Mouse (Mus musculus) kidney, postnatal 0 days (tissue): Measurements from ENCODE around the gene Col19a1. TPM values are rescaled to one million over a fixed set of nuclear protein-coding genes. Genes with fewer than 3 reads are reported as not detected.
"Not testable (repeated sequence)": the region's sequence is repeated elsewhere in the genome, so short reads cannot be mapped to it uniquely, and the experiment has no call there.

Experiments
- ATAC-seq: fragments of 200-750 bp; cut with Nextera tagmentation; replicated peaks from 2 replicates; pipeline ENCODE4 v1.8.0; 2017; ENCODE audit warnings: low read depth, moderate number of reproducible peaks, moderate TSS enrichment, moderate library complexity; ENCODE audit not compliant: low FRiP score
- DNase-seq: peaks from one replicate; pipeline ENCODE4 v3.0.0-alpha.2; 2016; ENCODE audit warnings: low spot score
- H3K27ac ChIP-seq: fragments of 300-500 bp; sonication (generic); 2 replicates; pipeline ENCODE4 v1.5.1; 2014; ENCODE audit warnings: mild to moderate bottlenecking
- H3K27me3 ChIP-seq: fragments of 300-500 bp; sonication (generic); 2 replicates; pipeline ENCODE4 v1.6.1; 2014; ENCODE audit warnings: low read length, mixed read lengths; ENCODE audit not compliant: insufficient read depth
- H3K36me3 ChIP-seq: fragments of 300-500 bp; sonication (generic); 2 replicates; pipeline ENCODE4 v1.6.1; 2014; ENCODE audit warnings: low read length, mixed read lengths; ENCODE audit not compliant: insufficient read depth
- H3K4me1 ChIP-seq: fragments of 300-500 bp; sonication (generic); replicated peaks from 2 replicates; pipeline ENCODE4 v1.6.1; 2014; ENCODE audit warnings: antibody characterized with exemption, low read length, mixed read lengths; ENCODE audit not compliant: insufficient read depth
- H3K4me2 ChIP-seq: fragments of 300-500 bp; sonication (generic); 2 replicates; pipeline ENCODE4 v1.6.1; 2014; ENCODE audit warnings: mild to moderate bottlenecking, low read length, moderate library complexity, mixed read lengths
- H3K4me3 ChIP-seq: fragments of 300-500 bp; sonication (generic); replicated peaks from 2 replicates; pipeline ENCODE4 v1.5.1; 2014; ENCODE audit warnings: low read depth, low read length
- H3K9ac ChIP-seq: fragments of 300-500 bp; sonication (generic); 2 replicates; pipeline ENCODE4 v1.6.1; 2014; ENCODE audit warnings: low read depth, low read length
- H3K9me3 ChIP-seq: fragments of 300-500 bp; sonication (generic); replicated peaks from 2 replicates; pipeline ENCODE4 v1.6.1; 2016; ENCODE audit warnings: low read length, inconsistent platforms, mixed read lengths
- CTCF ChIP-seq: IDR thresholded peaks from 2 replicates; pipeline ENCODE4 v1.5.1; 2016; ENCODE audit warnings: antibody characterized with exemption, low read depth, mild to moderate bottlenecking, moderate library complexity
- WGBS: fragments of 180-500 bp; shearing (Covaris S2); extraction: QIAGEN DNeasy Blood & Tissue Kit; methylation state at CpG from one replicate; pipeline ENCODE4 v1.1.7; 2014; 5-methylcytosine and 5-hydroxymethylcytosine counted together
- polyA plus RNA-seq: library from polyadenylated mRNA; unstranded; fragments of >200 nt; fragmentation: Nextera tagmentation; extraction: Ambion mirVana; gene quantifications from 2 replicates; pipeline ENCODE4 v1.2.1, GENCODE M21; 2015

The Col19a1 gene
- polyA plus RNA-seq, result 0.06 and 0.16 TPM in 2 replicates

DNA sequence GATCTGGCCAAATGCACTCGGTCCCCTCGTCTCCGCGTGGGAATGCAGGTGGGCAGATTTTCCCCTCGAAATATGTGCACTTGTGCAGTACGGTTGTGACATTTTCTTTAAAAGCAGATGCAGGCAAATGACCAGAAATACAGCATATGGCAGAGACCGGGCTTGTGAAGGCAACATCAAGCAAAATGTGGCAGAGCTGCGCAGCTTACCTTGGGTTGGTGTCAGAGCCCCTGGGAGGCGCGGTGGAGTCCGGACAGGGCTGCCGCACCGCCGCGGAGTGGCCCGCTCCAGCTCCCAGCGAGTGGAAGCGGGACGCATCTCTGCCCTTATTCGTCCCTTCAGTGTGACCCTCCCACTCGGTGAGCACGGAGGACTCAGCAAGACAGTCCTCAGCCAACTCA lies at the start of gene Col19a1:
Gene Col19a1, minus strand, starts transcription at position 332 of the 401 bp plus-strand sequence.
- ATAC-seq, result 0 out of 2 replicates have a peak, but pooled peaks have one; percentile 52

DNA sequence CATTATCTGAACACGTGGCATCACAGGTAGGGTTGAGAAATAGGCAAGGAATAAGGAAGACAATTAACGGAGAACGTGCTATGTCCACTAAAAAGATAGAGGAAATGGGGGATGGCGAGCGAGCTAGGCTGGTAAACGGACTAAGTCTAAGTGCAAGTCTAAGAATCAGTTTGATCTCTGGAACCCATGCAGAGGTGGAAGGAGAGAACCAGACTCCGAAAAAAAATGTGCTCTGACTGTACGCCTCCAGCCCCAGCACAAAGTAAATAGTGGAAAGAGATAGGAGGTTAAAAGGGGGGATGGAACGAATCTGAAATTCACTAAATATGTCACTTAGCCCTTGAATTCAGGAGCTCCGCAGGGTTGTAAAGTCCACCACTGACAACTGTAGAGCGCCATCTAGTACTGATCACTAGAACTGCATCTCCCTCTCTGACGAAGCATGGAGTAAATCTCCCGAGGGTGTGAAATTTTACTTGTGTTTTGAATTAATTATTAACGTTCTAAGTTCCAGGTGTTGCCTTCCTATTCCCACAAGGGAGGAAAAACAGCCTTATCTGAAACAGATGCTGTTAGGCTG lies 46.4 kb upstream of the Col19a1 start:
- Histone ChIP-seq H3K4me3 (no peak overlapping the region), H3K9ac (no peak overlapping the region), H3K4me1 (no peaks in the 10 kb centered on the region), H3K9me3 (no peaks in the 10 kb centered on the region), H3K36me3 (no peaks in the 10 kb centered on the region), H3K27me3 (no peaks in the 10 kb centered on the region), H3K4me2 (no peak overlapping the region), H3K27ac (no peak overlapping the region)
- WGBS, result 36% methylated on average over 14 of the region's 14 CpGs
- peak; percentile 71 for TF ChIP-seq CTCF
- ATAC-seq (0 out of 2 replicates have a peak, but pooled peaks have one; percentile 36), DNase-seq (peak; percentile 74)

More for the DNA sequence above, at the start of gene Col19a1:
- Histone ChIP-seq H3K9me3 (no peaks in the 10 kb centered on the region), H3K4me1 (peaks cover 6% of the 10 kb centered on the region; the same call in 1 of the 2 replicates), H3K27ac (no peak within 1 kb of the TSS), H3K27me3 (peaks cover 28% of the 10 kb centered on the region), H3K4me2 (peak within 1 kb of the TSS; percentile 88), H3K36me3 (no peaks in the 10 kb centered on the region), H3K4me3 (peak within 1 kb of the TSS; percentile 42), H3K9ac (peak within 1 kb of the TSS; percentile 23; the same call in 1 of the 2 replicates)
- TF ChIP-seq CTCF, result no peak
- DNase-seq, result no peak
- 2% methylated on average over 22 of the region's 22 CpGs for WGBS

DNA sequence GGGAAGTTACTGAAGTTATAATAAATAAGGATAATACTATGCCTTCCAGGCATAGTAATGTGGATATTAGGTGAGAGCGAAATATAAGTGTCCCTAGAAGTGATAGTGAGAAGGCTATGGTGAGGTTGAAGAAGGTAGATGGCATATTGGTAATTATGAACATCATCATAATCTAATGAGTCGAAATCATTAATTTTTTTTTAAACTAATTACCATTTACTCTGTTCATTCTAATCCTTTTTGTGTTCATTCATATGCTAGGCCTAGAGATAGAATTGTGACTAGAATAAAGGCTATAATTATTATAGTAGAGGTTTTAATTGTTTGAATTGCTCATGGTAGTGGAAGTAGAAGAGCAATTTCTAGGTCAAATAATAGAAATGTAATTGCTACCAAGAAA lies 25.3 kb upstream of the Col19a1 start:
- not testable (repeated sequence) for H3K4me3 ChIP-seq, H3K27me3 ChIP-seq, H3K27ac ChIP-seq, H3K4me1 ChIP-seq, DNase-seq, H3K4me2 ChIP-seq, H3K9me3 ChIP-seq, H3K9ac ChIP-seq, ATAC-seq, H3K36me3 ChIP-seq
- 3% methylated on average over 1 of the region's 2 CpGs for WGBS

GRCm38 (mm10) chr1:24595096-24595495 lies 7.8 kb upstream of the Col19a1 start:
- Histone ChIP-seq H3K9me3 (no peaks in the 10 kb centered on the region), H3K36me3 (no peaks in the 10 kb centered on the region), H3K27me3 (no peaks in the 10 kb centered on the region), H3K9ac (no peak overlapping the region), H3K4me3 (no peak overlapping the region), H3K27ac (no peak overlapping the region), H3K4me1 (no peaks in the 10 kb centered on the region), H3K4me2 (no peak overlapping the region)
- WGBS, result 96% methylated on average over 19 of the region's 19 CpGs
- no peak for TF ChIP-seq CTCF
- DNase-seq (no peak), ATAC-seq (no peak)

- 1% methylated on average over 71 of the region's 72 CpGs for WGBS
- no peak for TF ChIP-seq CTCF
- H3K27me3 ChIP-seq, result peaks cover 28% of the 10 kb centered on the region
- H3K9me3 ChIP-seq, result no peaks in the 10 kb centered on the region
- no peaks in the 10 kb centered on the region for H3K36me3 ChIP-seq
- no peak overlapping the region for H3K27ac ChIP-seq
- H3K4me3 ChIP-seq, result peak overlapping the region; percentile 42
- H3K9ac ChIP-seq, result peak overlapping the region; percentile 23; the same call in 1 of the 2 replicates
- H3K4me2 ChIP-seq, result peak overlapping the region; percentile 88
- ATAC-seq (peak; percentile 71), DNase-seq (peak; percentile 58)
- peaks cover 6% of the 10 kb centered on the region; the same call in 1 of the 2 replicates for H3K4me1 ChIP-seq
Measured at GRCm38 (mm10) chr1:24586370-24587140, 717 bp downstream of the Col19a1 start.

GRCm38 (mm10) chr1:24572602-24573001 lies 14.7 kb downstream of the Col19a1 start:
- Histone ChIP-seq H3K4me1 (no peaks in the 10 kb centered on the region), H3K27ac (no peak overlapping the region), H3K27me3 (no peaks in the 10 kb centered on the region), H3K36me3 (no peaks in the 10 kb centered on the region), H3K4me3 (no peak overlapping the region), H3K4me2 (no peak overlapping the region), H3K9me3 (no peaks in the 10 kb centered on the region), H3K9ac (no peak overlapping the region)
- no peak for TF ChIP-seq CTCF
- 75% methylated on average over 8 of the region's 8 CpGs for WGBS
- DNase-seq (no peak), ATAC-seq (no peak)
